Mouse (Mus musculus) cerebellum, adult 9-11 months (tissue): Measurements from ENCODE around the gene Tax1bp1.

Experiments used
- DNase-seq: peaks from one replicate; pipeline ENCODE4 v3.0.0; 2022

Gene Tax1bp1

DNA sequence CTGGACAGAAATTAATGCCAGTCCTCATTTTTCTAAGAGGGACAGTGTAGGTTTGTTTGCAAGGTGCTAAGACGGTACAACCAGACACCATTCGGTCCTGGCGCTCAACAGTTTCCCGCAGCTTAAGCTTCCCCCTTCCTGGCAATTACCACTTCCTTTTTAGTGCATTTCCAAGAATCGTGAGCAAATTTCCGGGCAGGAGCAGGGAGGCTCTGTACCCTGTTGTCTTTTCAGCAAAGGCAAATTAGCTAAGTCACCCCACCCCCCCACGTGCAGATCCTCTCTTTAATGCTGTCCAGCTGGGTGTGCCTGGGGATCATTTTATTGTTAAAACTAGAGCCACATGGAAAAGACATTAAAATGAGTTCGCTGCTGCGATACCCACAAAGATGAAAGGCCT, 88.7 kb downstream of the Tax1bp1 start:
- no peak for DNase-seq

DNA sequence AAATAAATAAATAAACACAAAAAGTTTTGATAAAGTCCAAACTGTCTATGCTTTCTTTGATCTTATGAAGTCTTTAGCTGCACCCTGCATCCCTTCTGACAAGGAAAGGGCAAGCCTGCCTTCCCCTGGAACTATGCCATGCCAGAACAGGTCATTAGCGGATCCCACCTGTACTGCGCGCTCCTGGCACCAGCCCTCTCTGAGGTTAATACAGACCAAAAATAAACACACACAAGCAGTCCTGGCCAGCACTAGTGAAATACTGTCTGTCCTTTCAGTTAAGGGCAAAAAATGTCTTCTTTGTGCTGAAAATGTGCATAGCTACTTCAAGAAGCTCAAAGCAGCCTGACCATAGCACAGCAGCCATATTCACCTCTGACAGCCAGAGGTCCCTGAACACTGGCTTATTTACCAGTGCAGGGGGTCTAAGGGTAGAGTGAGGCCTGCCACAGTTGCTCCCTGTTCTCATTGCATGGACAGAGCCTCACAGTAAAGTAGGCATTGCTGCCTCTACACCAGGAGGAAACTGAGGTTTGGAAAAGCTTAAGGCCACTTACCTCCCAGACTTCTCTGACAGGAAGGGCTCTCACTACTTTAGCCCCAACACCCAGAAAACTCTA, 91.8 kb downstream of the Tax1bp1 start:
- DNase-seq: peak; percentile 36
